Mouse (Mus musculus): Measurements from ENCODE around the gene Spire2.
"Not testable (repeated sequence)": the region's sequence is repeated elsewhere in the genome, so short reads cannot be mapped to it uniquely, and the experiment has no call there.

The Spire2 gene

DNA sequence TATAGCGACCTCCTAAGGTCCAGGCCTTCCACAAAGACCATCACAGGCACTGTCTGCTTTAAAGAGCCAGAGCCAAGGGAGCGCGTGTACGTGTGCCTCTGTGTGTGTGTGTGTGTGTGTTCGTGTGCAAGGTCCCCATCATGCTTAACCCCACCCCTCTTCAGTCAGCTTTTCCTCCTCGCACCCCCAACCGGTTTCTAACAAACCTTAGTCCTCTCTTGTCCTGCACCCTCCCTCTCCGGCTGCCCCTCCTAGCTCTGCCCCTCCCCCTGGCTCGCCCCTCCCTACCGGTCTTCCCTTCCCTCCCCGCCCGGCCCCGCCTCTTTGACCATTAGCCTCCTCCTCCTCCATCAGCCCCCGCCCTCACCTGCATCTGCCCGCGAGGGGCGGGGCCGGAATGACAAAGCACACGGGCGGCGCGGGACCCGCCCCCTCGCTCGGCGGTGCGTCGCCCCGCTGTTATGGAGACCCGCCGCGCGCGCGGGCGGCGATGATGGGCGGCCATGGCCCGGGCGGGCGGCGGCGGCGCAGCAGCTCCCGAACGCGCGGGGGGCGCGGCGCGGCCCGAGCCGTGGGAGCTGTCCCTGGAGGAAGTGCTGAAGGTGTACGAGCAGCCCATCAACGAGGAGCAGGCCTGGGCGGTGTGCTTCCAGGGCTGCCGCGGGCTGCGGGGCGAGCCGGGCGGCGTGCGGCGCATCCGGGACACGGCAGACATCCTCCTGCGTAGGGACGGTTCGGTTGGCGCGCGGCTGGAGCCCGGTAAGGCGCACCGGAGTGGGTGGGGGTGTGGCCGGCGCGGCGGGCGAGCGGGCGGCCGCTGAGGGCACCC lies at the start of gene Spire2:
Gene Spire2 (plus strand): TSS at position 452 of the 829 bp plus-strand sequence.
- DNase-seq (ENCODE audit: low read depth, low spot score), result peak; percentile 90

DNA sequence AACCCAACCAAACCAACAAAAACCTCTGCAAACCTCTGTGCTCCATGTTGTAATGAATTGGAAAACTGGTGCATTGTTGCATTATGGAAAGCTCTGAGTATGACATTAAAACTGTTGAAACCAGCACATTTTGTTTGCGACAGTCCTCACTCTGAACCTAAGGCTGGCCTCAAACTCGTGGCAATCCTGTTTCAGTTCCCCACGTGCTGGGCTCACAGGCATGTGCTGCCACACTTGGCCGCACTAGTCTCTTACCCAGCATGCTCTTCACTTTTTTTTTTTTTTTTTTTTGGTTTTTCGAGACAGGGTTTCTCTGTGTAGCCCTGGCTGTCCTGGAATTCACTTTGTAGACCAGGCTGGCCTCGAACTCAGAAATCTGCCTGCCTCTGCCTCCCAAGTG lies 49.5 kb upstream of the Spire2 start:
- DNase-seq (ENCODE audit: low read depth, low spot score), result not testable (repeated sequence)

DNA sequence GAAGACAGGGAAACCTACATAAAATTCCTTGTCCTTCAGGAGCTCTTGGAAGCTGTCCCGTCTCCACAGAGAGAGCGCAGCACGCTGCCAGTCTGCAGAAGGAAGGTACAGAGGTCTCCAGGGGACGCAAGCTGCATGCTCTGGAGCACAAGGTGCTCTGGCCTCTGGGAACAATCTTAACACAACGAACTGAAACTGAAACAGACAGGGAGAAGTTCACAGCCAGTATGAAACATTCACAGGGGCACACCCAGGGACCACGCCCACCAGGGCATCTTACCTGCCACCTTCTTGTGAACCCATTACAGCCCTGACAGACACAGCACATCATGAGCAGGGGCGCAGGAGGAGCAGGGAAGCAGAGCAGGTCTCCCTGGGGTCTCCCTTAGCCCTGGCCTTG lies 48.5 kb upstream of the Spire2 start:
- no peak for DNase-seq (ENCODE audit: low read depth, low spot score)

DNA sequence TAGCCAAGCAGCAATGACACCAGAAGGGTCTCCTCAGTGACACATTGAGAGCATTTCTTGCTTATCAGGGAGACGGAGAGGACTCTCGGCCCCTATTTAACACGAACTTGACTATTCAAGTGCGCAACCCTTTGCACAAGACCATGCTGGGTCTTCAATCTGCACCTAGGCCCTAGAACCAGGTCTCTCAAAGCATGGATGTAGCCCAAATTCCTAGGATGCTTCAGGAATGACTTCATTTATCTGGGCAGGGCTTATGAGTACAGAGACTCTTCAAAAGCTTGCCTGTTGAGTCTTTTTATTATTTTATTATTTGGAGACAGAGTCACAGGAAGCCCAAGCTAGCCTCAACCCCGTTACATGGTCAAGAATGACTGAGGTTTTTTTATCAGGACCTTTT lies 48.0 kb upstream of the Spire2 start:
- no peak for DNase-seq (ENCODE audit: low read depth, low spot score)

DNA sequence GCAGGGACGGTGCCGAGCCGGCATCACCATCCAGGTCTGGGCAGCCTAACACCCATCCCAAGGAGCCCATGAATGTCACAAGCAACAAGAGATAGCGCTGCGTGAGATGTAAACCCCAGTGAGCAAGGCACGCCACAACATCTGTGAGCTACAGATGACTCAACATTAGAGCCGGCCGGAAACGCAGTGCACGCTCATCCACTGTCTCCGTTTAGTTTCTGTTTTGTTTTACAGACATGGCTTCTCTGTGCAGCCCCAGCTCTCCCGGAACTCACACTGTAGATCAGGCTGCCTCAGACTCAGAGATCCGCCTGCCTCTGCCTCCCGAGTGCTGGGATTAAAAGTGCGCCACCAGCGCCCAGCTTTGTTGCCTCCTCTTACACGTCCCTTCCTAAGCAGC lies 45.2 kb upstream of the Spire2 start:
- no peak for DNase-seq (ENCODE audit: low read depth, low spot score)

DNA sequence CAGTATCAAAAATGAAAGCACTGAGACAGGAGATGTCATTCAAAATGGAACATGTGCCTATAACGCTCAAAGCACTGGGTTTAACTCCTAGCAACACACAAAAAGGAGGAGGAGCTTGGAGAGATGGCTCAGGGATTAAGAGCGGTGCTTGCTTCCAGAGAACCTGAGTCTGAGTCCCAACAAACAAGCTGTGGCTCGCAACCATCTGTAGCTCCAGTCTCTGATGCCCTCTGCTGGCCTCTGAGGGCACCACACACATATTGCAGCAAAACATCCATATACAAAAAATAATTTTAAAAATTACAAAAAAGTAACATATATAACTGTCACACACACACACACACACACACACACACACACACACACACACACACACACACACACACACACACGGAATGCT lies 42.3 kb upstream of the Spire2 start:
- peak; percentile 27 for DNase-seq (ENCODE audit: low read depth, low spot score)

DNA sequence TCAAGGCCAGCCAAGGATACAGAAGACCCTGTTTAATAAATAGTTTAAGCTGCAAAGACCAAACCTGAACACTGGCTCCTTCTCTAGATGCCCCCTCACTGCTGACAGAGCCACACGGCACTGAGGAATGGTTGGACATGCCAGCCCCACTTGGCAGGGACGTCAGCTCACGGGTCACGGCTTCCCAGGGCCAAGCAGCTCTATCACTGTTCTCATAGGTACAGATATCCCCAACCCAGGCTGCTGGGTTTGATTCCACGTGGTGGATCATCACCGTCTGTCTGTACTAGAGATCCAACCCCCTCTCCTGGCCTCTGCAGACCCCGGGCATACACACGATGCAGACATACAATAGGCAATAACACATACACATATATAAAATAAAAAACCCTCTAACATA lies 41.8 kb upstream of the Spire2 start:
- no peak for DNase-seq (ENCODE audit: low read depth, low spot score)

DNA sequence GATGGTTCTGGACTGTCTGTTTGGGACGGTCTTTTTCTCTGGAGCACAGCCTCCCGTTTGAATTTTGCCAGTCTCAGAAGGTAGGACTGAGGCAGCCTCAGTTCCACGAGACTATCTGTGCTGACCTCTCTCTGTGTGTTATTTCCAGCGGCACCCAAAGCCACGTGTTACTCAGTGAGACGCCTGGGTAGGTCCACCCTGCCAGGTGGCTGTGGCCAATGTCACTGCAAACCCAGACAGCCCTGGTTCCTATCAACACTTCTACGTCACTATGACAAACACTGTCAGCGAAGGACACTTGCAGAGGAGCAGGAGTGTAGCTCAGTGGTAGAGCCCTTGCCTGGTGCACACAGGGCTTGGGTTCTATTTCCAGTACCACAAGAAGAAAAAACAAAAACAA lies 40.8 kb upstream of the Spire2 start:
- DNase-seq (ENCODE audit: low read depth, low spot score), result no peak

DNA sequence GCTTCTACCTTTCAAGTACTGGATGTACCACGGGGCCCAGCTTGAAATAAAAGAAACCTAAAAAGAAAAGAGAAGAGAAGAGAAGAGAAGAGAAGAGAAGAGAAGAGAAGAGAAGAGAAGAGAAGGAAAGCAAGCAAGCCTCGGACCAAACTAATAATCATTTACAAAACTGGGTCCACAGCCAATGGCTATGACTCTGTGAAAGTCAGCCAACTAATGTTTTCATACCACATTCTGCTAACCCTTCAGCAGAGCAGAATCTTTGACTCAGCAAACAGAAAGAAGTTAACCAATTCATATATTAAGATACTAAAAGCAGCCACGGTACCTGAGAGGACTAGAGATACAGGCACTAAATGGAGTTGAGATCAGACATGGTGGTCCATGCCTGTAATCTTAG lies 40.2 kb upstream of the Spire2 start:
- no peak for DNase-seq (ENCODE audit: low read depth, low spot score)

DNA sequence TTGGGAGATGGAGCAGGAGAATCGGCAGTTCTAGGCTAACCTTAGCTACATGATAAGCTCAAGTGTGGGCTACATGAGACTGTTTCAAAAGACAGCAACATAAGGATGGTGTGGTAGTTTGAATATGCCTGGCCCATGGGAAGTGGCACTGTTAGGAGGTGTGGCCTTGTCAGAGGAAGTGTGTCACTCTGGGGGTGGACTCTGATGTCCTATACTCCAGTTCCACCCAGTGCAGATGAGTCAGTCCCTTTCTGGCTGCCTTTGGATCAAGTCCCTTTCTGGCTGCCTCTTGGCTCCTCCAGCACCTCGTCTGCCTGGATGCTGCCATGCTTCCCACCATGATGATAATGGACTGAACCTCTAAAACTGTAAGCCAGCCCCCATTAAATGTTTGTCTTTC lies 39.7 kb upstream of the Spire2 start:
- DNase-seq (ENCODE audit: low read depth, low spot score), result no peak

DNA sequence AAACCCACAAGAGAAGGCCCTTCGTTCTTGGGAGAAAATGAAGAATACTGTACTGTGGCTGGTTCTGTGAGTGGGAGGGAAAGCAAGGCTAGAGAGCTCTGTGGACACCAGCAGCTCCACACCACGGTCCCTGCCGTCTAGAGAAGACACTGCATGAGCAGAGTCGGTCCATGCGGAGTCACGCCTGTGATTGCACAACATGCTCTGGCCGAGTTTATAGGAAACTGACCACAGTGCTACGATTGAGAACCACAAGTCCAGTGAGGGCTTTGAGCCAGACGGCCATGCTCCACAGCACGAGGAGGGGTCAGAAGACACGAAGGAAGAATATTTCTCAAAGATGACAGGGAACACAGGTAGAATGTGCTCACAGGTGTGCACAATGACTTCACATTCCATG lies 34.2 kb upstream of the Spire2 start:
- no peak for DNase-seq (ENCODE audit: low read depth, low spot score)

DNA sequence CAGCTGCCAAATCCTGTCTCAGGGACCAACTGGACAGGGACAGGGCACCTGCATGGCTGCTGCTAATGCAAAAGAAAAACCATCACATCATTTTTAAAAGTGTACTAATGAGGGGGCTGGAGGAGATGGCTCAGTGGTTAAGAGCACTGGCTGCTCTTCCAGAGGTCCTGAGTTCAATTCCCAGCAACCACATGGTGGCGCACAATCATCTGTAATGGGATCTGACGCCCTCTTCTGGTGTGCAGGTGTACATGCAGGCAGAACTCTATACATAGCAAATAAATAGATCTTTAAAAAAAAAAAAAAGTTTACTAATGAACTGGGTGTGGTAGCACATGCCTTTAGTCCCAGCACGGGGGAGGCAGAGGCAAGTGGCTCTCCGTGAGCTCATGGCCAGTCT lies 23.8 kb upstream of the Spire2 start:
- no peak for DNase-seq (ENCODE audit: low read depth, low spot score)

DNA sequence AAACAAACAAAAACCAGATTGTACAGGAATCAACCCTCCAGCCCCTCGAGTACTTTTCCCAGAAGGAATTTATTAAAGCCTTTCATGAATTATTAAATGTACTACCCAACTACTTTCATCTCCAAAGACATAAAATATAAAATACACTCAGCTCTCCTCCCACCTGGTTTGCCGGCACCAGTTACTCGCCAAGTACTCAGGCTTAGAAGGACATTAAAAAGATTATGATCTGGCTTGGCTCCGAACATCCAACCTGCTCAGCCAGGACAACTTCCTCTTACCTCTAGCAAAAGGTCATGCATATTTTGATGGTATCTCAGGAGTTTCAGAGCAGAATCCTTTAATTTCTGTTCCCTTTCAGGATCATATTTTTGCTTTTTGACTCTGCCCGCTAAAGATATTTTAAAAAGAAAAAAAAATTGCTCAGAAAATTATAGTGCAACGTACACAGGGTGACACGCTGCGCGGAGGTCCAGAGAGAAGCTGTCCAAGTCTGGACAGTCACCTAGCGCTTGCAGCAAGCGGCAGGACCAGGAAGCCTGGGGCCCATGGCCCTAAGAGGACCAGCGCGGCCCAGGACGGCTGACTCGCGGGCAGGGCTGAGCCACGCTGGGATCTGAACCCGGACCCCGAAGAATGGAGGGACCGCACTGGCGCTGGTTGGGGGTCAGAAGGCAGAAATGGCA lies 14.6 kb upstream of the Spire2 start:
- no peak for DNase-seq (ENCODE audit: low read depth, low spot score)

DNA sequence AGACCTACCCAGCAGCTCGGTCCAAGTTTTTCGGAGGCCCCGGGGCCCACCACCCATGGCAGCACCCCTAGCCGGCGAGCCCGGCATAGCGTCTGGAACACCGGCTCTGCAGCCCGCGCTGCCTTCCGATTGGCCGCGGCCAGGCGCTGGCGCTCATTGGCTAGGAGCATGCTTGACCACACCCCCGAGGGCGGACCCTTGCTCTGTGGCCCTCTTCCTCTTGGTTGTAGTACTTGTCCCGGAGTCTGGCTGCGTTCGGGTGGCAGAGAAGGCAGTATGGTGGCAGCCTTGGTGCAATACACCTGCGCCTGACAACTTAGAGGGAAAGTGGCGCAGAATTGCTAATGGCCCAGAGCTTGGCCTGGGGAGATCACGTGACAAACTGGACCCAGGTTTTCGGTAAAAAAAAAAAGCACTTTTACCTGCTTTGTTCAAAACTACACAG lies 14.0 kb upstream of the Spire2 start, which contains the start of gene Fanca:
Gene Fanca (minus strand): TSS at position 110 of the 445 bp plus-strand sequence.
- peak; percentile 95 for DNase-seq (ENCODE audit: low read depth, low spot score)

DNA sequence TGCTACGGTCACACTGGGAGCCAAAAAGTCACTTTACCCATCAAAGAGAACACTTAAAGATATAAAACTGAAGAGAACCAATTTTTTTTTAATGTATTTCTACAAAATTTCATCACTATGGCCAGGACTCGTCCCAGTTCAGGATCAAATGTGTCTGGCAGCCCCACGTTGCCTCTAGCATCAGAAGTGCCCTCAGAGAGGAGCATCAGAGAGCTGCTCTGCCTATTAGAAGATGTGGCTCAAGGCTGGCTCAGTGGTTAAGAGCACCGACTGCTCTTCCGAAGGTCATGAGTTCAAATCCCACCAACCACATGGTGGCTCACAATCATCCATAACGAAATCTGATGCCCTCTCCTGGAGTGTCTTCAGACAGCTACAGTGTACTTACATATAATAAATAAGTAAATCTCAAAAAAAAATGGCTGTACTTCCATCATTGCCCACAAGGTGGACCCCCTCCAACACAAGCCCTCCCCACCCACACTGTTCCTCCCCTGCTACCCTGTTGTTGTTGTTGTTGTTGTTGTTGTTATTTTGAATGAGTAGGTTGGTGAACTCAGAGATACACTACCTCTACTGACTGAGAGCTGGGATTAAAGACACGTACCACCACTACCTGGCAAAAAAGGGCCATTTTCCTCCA lies 12.9 kb upstream of the Spire2 start:
- DNase-seq (ENCODE audit: low read depth, low spot score), result peak; percentile 88

DNA sequence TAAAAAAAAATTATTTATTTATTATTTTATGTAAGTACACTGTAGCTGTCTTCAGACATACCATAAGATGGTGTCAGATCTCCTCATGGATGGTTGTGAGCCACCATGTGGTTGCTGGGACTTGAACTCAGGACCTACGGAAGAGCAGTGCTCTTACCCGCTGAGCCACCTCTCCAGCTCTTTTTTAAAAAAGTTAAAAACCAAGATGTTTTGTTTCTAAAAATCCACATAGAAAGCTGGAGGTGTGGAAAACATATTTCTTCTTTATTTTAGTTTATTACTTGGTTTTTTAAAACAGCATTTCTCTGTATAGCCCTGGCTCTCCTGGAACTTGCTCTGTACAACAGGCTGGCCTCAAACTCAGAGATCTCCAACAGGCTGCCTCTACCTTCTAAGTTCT lies 4.0 kb upstream of the Spire2 start:
- DNase-seq (ENCODE audit: low read depth, low spot score), result no peak

DNA sequence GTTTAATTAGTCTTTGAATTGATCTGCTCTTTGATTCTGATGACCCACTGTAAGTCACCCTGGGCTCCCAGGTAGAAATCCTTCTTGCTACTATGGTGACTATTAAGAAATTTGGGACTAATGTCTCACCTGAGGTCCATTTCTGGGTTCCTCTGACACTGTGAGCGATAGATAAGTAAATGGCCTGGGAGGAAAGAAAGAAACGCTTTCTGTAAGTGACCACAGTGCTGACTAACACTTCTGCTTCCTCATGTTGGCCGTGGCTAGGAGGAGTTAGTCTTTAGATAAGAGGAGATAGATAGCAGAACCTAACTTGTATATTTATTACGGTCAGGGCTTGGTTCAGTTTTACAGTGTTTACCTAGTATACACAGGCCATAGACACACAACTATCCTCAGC lies 3.2 kb upstream of the Spire2 start:
- no peak for DNase-seq (ENCODE audit: low read depth, low spot score)

DNA sequence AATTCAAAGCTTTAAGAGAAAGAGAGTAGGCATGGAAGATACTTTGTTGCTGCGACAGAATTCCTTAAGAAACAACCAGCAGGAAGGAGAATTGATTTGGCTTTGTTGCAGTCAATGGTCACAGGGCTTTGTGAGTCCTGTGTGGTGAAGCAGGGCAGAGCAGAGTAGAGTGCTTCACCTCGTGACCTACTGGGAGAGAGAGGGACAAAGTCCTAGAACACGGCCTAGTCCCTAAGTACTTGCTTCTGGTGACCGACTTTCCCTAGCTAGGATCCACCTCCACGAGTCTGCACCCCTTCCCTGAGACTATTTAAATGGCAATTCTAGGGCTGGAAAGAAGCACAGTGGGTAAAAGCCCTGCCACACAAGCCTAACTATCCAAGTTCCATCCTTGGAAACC lies 2.6 kb upstream of the Spire2 start:
- DNase-seq (ENCODE audit: low read depth, low spot score), result no peak

DNA sequence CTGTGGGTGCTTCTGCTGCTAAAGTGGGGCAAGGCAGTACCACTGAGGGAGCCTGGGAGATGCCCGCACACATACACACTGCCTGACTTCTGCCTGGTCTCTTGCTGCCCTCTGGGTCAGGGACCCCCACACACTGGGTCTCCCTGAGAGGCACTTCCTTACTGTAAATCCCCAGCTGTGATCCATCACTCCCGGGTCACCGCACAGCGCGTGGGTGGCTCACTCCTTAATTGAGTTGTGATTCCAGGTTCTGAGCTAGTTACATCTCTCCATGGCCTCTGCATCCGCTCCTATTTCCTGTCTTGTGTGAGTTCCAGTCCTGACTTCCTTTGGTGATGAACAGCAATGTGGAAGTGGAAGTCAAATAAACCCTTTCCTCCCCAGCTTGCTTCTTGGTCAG lies 1.8 kb upstream of the Spire2 start:
- DNase-seq (ENCODE audit: low read depth, low spot score), result no peak

DNA sequence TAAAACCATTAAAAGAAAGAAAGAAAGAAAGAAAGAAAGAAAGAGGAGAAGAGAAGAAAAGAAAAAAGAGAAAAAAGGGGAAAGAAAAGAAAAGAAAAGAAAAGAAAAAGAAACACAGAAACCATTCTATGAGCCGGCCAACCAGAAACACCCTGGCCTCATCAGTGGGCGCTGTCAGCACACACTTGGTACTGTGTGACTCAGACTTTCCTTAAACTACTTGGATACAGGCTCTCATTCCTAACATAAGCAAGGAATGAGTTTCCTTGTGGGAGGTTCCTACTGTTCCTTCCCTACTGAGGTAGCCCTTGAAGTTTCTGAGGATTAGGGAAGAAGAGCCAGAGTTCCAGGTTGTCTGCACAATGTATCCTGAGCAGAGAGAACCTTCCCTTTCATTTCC lies 1.2 kb upstream of the Spire2 start:
- peak; percentile 75 for DNase-seq (ENCODE audit: low read depth, low spot score)

DNA sequence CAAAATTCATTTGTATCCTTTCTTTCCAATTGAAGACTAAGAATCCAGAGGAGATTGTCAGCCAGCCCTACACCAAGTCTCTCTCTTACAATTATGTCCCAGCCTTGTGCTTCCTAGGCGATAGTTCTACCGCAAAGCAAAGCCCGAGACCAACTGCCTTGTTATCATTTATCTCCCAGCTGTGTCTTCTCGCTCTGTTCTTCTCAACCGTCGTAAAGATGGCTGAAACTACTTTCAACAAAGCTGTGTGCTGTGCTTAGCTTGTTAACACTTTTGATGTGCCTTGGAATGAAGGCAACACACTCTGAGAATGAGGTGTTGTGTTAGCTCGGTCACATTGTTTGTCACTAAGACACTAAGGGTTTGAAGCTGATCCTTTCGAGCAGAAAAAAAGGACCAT lies 703 bp upstream of the Spire2 start:
- no peak for DNase-seq (ENCODE audit: low read depth, low spot score)

DNA sequence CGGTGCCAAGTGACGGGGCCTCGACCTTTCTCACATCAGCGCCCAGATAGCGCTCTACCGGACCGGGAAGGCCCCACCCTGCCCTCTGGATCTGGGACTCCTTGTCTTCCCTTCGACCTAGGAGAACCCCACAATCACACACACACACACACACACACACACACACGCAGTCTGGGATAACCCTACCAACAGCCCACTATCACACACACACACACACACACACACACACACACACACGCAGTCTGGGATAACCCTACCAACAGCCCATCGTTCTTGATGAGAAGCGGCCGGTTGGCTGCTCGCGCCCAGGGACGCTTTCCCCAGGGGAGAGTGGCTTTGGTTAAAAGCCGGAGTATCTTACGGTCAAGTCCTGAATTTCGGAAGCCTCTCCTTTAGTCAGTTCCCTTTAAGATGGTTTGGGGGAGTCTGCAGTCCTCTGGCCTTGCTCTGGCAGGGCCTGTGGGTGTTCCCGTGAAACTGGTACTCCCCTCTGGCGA lies 626 bp downstream of the Spire2 start:
- DNase-seq (ENCODE audit: low read depth, low spot score), result peak; percentile 44
